Mouse (Mus musculus) c-Kit-positive CD71-negative TER-119-negative erythroid progenitor cells, embryonic 14.5 days (primary cell): Measurements from ENCODE around the gene Atad3a.

Experiments
- DNase-seq: peaks from one replicate; pipeline ENCODE4 v3.0.0-alpha.2; 2013; ENCODE audit warnings: low read depth

Atad3a gene

DNA sequence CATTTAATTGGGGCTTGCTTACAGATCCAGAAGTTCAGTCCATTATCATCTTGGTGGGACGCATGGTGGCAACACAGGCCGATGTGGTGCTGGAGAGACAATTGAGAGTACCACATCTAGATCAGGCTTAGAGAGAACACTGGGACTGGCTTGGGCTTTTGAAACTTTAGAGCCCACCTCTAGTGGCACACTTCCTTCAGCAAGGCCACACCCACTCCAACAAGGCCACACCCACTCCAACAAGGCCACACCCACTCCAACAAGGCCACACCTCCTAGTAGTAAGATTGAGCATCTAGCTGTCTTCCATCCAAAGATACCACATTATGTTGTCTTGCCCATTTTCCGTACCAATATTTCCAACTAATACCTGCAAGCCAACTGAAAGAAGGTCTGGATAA lies 68.5 kb downstream of the Atad3a start:
- DNase-seq = no peak
